Mouse (Mus musculus): ENCODE data around the gene Cmtr1. TPM values are rescaled to one million over a fixed set of nuclear protein-coding genes. Genes with fewer than 3 reads are reported as not detected.

Cmtr1 gene
- polyA plus RNA-seq, 1 experiment from 2014 or later = 114 TPM

- ATAC-seq (ENCODE audit: low read depth) = no peak
- Histone ChIP-seq H3K27me3 (ENCODE audit: control insufficient read depth, insufficient read depth, low read length) (no peaks in the 10 kb centered on the region), H3K36me3 (ENCODE audit: control insufficient read depth, insufficient read depth, low read length) (peaks cover 39% of the 10 kb centered on the region; the same call in 1 of the 2 replicates), H3K9ac (replicated peaks; ENCODE audit: low read depth, low read length) (no peak overlapping the region), H3K4me1 (ENCODE audit: control insufficient read depth, insufficient read depth, low read length) (no peaks in the 10 kb centered on the region), H3K4me2 (ENCODE audit: low read depth, low read length) (no peak overlapping the region), H3K9me3 (ENCODE audit: control insufficient read depth, low read length) (no peaks in the 10 kb centered on the region), H3K27ac (ENCODE audit: low read depth, low read length) (no peak overlapping the region), H3K4me3 (ENCODE audit: low read depth, low read length) (no peak overlapping the region)
- 93% methylated on average over 10 of the region's 10 CpGs for WGBS
Observed at GRCm38 (mm10) chr17:29688610-29689009, 28.2 kb downstream of the Cmtr1 start.

DNA sequence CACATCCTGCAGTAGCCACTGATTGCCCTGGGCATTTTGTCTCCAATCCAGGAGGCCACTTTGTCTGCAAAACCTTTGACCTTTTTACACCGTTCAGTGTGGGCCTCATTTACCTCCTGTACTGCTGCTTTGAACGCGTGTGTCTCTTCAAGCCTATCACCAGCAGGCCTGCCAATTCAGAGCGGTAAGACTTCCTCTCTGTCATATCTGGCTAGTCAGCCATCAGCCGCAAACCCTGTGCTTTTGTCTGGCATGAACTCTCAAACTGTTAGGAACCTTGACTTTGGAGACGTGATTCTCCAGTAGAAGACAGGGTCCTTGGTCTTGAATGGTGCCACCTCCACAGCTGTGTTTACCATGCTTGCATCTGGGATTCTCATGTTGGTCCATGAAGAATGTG, 29.9 kb downstream of the Cmtr1 start:
- H3K4me3 ChIP-seq (ENCODE audit: low read depth, low read length) = no peak overlapping the region
- H3K4me2 ChIP-seq (ENCODE audit: low read depth, low read length) = no peak overlapping the region
- no peaks in the 10 kb centered on the region for H3K9me3 ChIP-seq (ENCODE audit: control insufficient read depth, low read length)
- 67% methylated on average over 6 of the region's 6 CpGs for WGBS
- no peak overlapping the region for H3K27ac ChIP-seq (ENCODE audit: low read depth, low read length)
- no peak overlapping the region for H3K9ac ChIP-seq (replicated peaks; ENCODE audit: low read depth, low read length)
- H3K4me1 ChIP-seq (ENCODE audit: control insufficient read depth, insufficient read depth, low read length) = no peaks in the 10 kb centered on the region
- H3K36me3 ChIP-seq (ENCODE audit: control insufficient read depth, insufficient read depth, low read length) = peaks cover 47% of the 10 kb centered on the region
- no peaks in the 10 kb centered on the region for H3K27me3 ChIP-seq (ENCODE audit: control insufficient read depth, insufficient read depth, low read length)
- ATAC-seq (ENCODE audit: low read depth) = no peak

GRCm38 (mm10) chr17:29692827-29693226, 32.4 kb downstream of the Cmtr1 start:
- Histone ChIP-seq H3K27me3 (ENCODE audit: control insufficient read depth, insufficient read depth, low read length) (no peaks in the 10 kb centered on the region), H3K36me3 (ENCODE audit: control insufficient read depth, insufficient read depth, low read length) (peaks cover 44% of the 10 kb centered on the region), H3K4me2 (ENCODE audit: low read depth, low read length) (no peak overlapping the region), H3K9me3 (ENCODE audit: control insufficient read depth, low read length) (no peaks in the 10 kb centered on the region), H3K4me3 (ENCODE audit: low read depth, low read length) (no peak overlapping the region), H3K4me1 (ENCODE audit: control insufficient read depth, insufficient read depth, low read length) (no peaks in the 10 kb centered on the region), H3K9ac (replicated peaks; ENCODE audit: low read depth, low read length) (no peak overlapping the region), H3K27ac (ENCODE audit: low read depth, low read length) (no peak overlapping the region)
- WGBS = 95% methylated on average over 2 of the region's 2 CpGs
- no peak for ATAC-seq (ENCODE audit: low read depth)

DNA sequence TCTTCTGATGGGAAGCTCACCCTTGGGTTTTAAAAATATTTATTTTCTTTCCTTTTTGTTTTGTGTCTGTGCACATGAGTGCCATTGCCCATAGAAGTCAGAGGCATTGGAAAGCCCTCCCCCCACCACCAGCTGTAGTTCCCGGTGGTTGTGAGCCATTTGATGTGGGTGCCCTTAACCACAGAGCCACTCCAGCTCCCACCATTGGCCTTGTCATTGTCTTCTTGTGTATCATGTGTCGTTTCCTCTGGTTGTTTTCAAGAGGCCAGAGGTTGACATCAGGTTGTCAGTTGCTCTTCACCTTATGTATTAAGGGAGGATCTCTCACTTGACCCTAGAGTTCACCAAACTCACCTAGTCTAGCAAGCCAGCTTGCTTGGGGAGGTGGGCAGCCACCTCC, 33.2 kb downstream of the Cmtr1 start:
- no peak overlapping the region for H3K4me3 ChIP-seq (ENCODE audit: low read depth, low read length)
- H3K4me1 ChIP-seq (ENCODE audit: control insufficient read depth, insufficient read depth, low read length) = no peaks in the 10 kb centered on the region
- no peaks in the 10 kb centered on the region for H3K9me3 ChIP-seq (ENCODE audit: control insufficient read depth, low read length)
- no peaks in the 10 kb centered on the region for H3K27me3 ChIP-seq (ENCODE audit: control insufficient read depth, insufficient read depth, low read length)
- ATAC-seq (ENCODE audit: low read depth) = no peak
- H3K9ac ChIP-seq (replicated peaks; ENCODE audit: low read depth, low read length) = no peak overlapping the region
- H3K4me2 ChIP-seq (ENCODE audit: low read depth, low read length) = no peak overlapping the region
- WGBS = 70% methylated on average over 2 of the region's 2 CpGs
- no peak overlapping the region for H3K27ac ChIP-seq (ENCODE audit: low read depth, low read length)
- H3K36me3 ChIP-seq (ENCODE audit: control insufficient read depth, insufficient read depth, low read length) = peaks cover 51% of the 10 kb centered on the region

GRCm38 (mm10) chr17:29694516-29694915, 34.1 kb downstream of the Cmtr1 start:
- H3K9ac ChIP-seq (replicated peaks; ENCODE audit: low read depth, low read length) = no peak overlapping the region

GRCm38 (mm10) chr17:29696940-29697339, 36.5 kb downstream of the Cmtr1 start:
- H3K9ac ChIP-seq (replicated peaks; ENCODE audit: low read depth, low read length) = no peak overlapping the region
- H3K36me3 ChIP-seq (ENCODE audit: control insufficient read depth, insufficient read depth, low read length) = peaks cover 55% of the 10 kb centered on the region
- no peak overlapping the region for H3K4me2 ChIP-seq (ENCODE audit: low read depth, low read length)
- H3K27me3 ChIP-seq (ENCODE audit: control insufficient read depth, insufficient read depth, low read length) = no peaks in the 10 kb centered on the region
- 96% methylated on average over 8 of the region's 8 CpGs for WGBS
- H3K9me3 ChIP-seq (ENCODE audit: control insufficient read depth, low read length) = no peaks in the 10 kb centered on the region
- no peaks in the 10 kb centered on the region for H3K4me1 ChIP-seq (ENCODE audit: control insufficient read depth, insufficient read depth, low read length)
- ATAC-seq (ENCODE audit: low read depth) = no peak
- H3K4me3 ChIP-seq (ENCODE audit: low read depth, low read length) = no peak overlapping the region
- H3K27ac ChIP-seq (ENCODE audit: low read depth, low read length) = no peak overlapping the region

More at GRCm38 (mm10) chr17:29694516-29694915, 34.1 kb downstream of the Cmtr1 start:
- no peaks in the 10 kb centered on the region for H3K27me3 ChIP-seq (ENCODE audit: control insufficient read depth, insufficient read depth, low read length)
- H3K4me1 ChIP-seq (ENCODE audit: control insufficient read depth, insufficient read depth, low read length) = no peaks in the 10 kb centered on the region
- no peak overlapping the region; the same call in 1 of the 2 replicates for H3K27ac ChIP-seq (ENCODE audit: low read depth, low read length)
- 73% methylated on average over 4 of the region's 4 CpGs for WGBS
- ATAC-seq (ENCODE audit: low read depth) = no peak
- H3K4me2 ChIP-seq (ENCODE audit: low read depth, low read length) = no peak overlapping the region
- H3K36me3 ChIP-seq (ENCODE audit: control insufficient read depth, insufficient read depth, low read length) = peaks cover 57% of the 10 kb centered on the region
- H3K4me3 ChIP-seq (ENCODE audit: low read depth, low read length) = no peak overlapping the region
- H3K9me3 ChIP-seq (ENCODE audit: control insufficient read depth, low read length) = no peaks in the 10 kb centered on the region

GRCm38 (mm10) chr17:29698421-29698820, 38.0 kb downstream of the Cmtr1 start:
- 92% methylated on average over 6 of the region's 6 CpGs for WGBS
- Histone ChIP-seq H3K36me3 (ENCODE audit: control insufficient read depth, insufficient read depth, low read length) (peaks cover 61% of the 10 kb centered on the region), H3K4me1 (ENCODE audit: control insufficient read depth, insufficient read depth, low read length) (no peaks in the 10 kb centered on the region), H3K4me2 (ENCODE audit: low read depth, low read length) (no peak overlapping the region), H3K27me3 (ENCODE audit: control insufficient read depth, insufficient read depth, low read length) (no peaks in the 10 kb centered on the region), H3K9me3 (ENCODE audit: control insufficient read depth, low read length) (no peaks in the 10 kb centered on the region), H3K9ac (replicated peaks; ENCODE audit: low read depth, low read length) (no peak overlapping the region), H3K4me3 (ENCODE audit: low read depth, low read length) (no peak overlapping the region), H3K27ac (ENCODE audit: low read depth, low read length) (no peak overlapping the region)
- ATAC-seq (ENCODE audit: low read depth) = no peak

DNA sequence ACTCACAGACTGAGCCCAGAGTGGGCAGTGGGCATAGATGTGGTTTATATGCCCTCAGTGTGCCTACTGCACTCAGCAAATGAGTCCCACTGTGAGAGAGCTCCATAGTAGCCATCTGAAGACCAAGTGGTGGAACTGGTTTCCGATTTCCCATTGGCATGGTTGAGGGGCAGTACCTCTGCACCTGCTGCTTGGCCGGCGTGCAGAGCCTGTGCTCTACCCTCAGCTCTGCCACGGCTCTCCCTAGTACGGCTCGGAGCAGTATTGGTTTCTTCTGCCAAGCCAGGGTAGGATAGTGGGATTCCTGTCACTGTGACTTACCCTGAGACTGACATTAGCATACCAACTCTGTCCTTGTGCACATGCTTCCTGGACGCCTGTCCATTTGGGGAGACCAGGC, 40.2 kb downstream of the Cmtr1 start:
- H3K36me3 ChIP-seq (ENCODE audit: control insufficient read depth, insufficient read depth, low read length) = peaks cover 49% of the 10 kb centered on the region

GRCm38 (mm10) chr17:29702938-29703710, 42.7 kb downstream of the Cmtr1 start:
- no peaks in the 10 kb centered on the region for H3K9me3 ChIP-seq (ENCODE audit: control insufficient read depth, low read length)
- H3K36me3 ChIP-seq (ENCODE audit: control insufficient read depth, insufficient read depth, low read length) = peaks cover 34% of the 10 kb centered on the region
- H3K4me3 ChIP-seq (ENCODE audit: low read depth, low read length) = no peak overlapping the region
- WGBS = 75% methylated on average over 4 of the region's 4 CpGs
- H3K4me2 ChIP-seq (ENCODE audit: low read depth, low read length) = no peak overlapping the region
- no peak overlapping the region for H3K27ac ChIP-seq (ENCODE audit: low read depth, low read length)
- H3K9ac ChIP-seq (replicated peaks; ENCODE audit: low read depth, low read length) = no peak overlapping the region
- peaks cover 10% of the 10 kb centered on the region; the same call in 1 of the 2 replicates for H3K4me1 ChIP-seq (ENCODE audit: control insufficient read depth, insufficient read depth, low read length)
- H3K27me3 ChIP-seq (ENCODE audit: control insufficient read depth, insufficient read depth, low read length) = no peaks in the 10 kb centered on the region
- no peak for ATAC-seq (ENCODE audit: low read depth)

More for the DNA sequence above, 40.2 kb downstream of the Cmtr1 start:
- ATAC-seq (ENCODE audit: low read depth) = no peak
- Histone ChIP-seq H3K4me2 (ENCODE audit: low read depth, low read length) (no peak overlapping the region), H3K27ac (ENCODE audit: low read depth, low read length) (no peak overlapping the region), H3K4me3 (ENCODE audit: low read depth, low read length) (no peak overlapping the region), H3K4me1 (ENCODE audit: control insufficient read depth, insufficient read depth, low read length) (0 out of 2 replicates have a peak, but pooled peaks cover 3% of the 10 kb centered on the region), H3K27me3 (ENCODE audit: control insufficient read depth, insufficient read depth, low read length) (no peaks in the 10 kb centered on the region), H3K9me3 (ENCODE audit: control insufficient read depth, low read length) (no peaks in the 10 kb centered on the region), H3K9ac (replicated peaks; ENCODE audit: low read depth, low read length) (no peak overlapping the region)
- WGBS = 97% methylated on average over 7 of the region's 7 CpGs

All from neural tube, embryonic 14.5 days (tissue).